Mouse (Mus musculus) left cerebral cortex, adult 11 months (tissue): Measurements from ENCODE around the gene Spdye4c.

ENCODE experiments used
- DNase-seq: peaks from one replicate; pipeline ENCODE4 v3.0.0; 2022; ENCODE audit warnings: low spot score

Spdye4c gene

GRCm38 (mm10) chr2:128590909-128591308 is at the start of gene Spdye4c:
Gene Spdye4c (plus strand): TSS chr2:128591209.
- DNase-seq, result no peak

- DNase-seq, result no peak
Observed at GRCm38 (mm10) chr2:128543495-128543894, 47.5 kb upstream of the Spdye4c start.

GRCm38 (mm10) chr2:128544421-128545137 is 46.4 kb upstream of the Spdye4c start:
- DNase-seq, result peak; percentile 9

- no peak for DNase-seq
Observed at GRCm38 (mm10) chr2:128545447-128545846, 45.6 kb upstream of the Spdye4c start.

GRCm38 (mm10) chr2:128547079-128547478 is 43.9 kb upstream of the Spdye4c start:
- no peak for DNase-seq

- DNase-seq, result no peak
Observed at GRCm38 (mm10) chr2:128548262-128548661, 42.7 kb upstream of the Spdye4c start.

GRCm38 (mm10) chr2:128549561-128549960 is 41.4 kb upstream of the Spdye4c start:
- no peak for DNase-seq

GRCm38 (mm10) chr2:128549963-128550362 is 41.0 kb upstream of the Spdye4c start:
- no peak for DNase-seq

- no peak for DNase-seq
Observed at GRCm38 (mm10) chr2:128552080-128552791, 38.8 kb upstream of the Spdye4c start.

- no peak for DNase-seq
Observed at GRCm38 (mm10) chr2:128552798-128553720, 38.0 kb upstream of the Spdye4c start.

- no peak for DNase-seq
Observed at GRCm38 (mm10) chr2:128555082-128555481, 35.9 kb upstream of the Spdye4c start.

GRCm38 (mm10) chr2:128564195-128564594 is 26.8 kb upstream of the Spdye4c start:
- DNase-seq, result no peak

GRCm38 (mm10) chr2:128565904-128566303 is 25.1 kb upstream of the Spdye4c start:
- no peak for DNase-seq

- DNase-seq, result no peak
Observed at GRCm38 (mm10) chr2:128566304-128567147, 24.5 kb upstream of the Spdye4c start.

GRCm38 (mm10) chr2:128568018-128568417 is 23.0 kb upstream of the Spdye4c start:
- DNase-seq, result no peak

GRCm38 (mm10) chr2:128568490-128568889 is 22.5 kb upstream of the Spdye4c start:
- no peak for DNase-seq

- DNase-seq, result no peak
Observed at GRCm38 (mm10) chr2:128571001-128571400, 20.0 kb upstream of the Spdye4c start.

GRCm38 (mm10) chr2:128572726-128573624 is 18.0 kb upstream of the Spdye4c start:
- peak; percentile 65 for DNase-seq

GRCm38 (mm10) chr2:128582881-128583280 is 8.1 kb upstream of the Spdye4c start:
- no peak for DNase-seq

- DNase-seq, result no peak
Observed at GRCm38 (mm10) chr2:128592301-128592700, 1.3 kb downstream of the Spdye4c start.
